Mouse (Mus musculus): ENCODE measurements at regions not wholly inside any gene's neighbourhood (a gene's known extent, or its start where the extent isn't known, plus 50 kb on each side); places are given as distances from the start of the nearest gene placed in this dataset.

DNA sequence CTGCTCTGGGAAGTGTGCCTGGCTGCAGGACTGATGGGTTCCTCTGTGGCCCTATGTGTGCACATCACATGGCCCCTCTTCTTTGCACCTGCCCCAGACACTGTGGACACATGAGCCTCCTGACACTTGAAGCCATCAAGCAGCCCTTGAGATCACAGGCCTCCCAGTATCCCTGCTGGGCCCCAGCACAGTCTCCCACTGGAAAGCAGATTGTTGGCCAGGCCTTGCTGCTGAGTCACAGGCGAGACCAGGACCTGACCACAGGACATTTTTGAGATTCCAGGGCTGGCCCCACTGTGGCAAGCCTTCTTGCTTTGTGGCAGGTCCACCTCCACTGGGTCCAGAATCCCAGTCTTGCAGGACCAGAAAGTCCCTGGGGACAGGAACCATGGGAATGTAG lies 105.5 kb upstream of the Ccnd1 start:
- DNase-seq (ENCODE audit: low spot score in 2 of 2): no peak

DNA sequence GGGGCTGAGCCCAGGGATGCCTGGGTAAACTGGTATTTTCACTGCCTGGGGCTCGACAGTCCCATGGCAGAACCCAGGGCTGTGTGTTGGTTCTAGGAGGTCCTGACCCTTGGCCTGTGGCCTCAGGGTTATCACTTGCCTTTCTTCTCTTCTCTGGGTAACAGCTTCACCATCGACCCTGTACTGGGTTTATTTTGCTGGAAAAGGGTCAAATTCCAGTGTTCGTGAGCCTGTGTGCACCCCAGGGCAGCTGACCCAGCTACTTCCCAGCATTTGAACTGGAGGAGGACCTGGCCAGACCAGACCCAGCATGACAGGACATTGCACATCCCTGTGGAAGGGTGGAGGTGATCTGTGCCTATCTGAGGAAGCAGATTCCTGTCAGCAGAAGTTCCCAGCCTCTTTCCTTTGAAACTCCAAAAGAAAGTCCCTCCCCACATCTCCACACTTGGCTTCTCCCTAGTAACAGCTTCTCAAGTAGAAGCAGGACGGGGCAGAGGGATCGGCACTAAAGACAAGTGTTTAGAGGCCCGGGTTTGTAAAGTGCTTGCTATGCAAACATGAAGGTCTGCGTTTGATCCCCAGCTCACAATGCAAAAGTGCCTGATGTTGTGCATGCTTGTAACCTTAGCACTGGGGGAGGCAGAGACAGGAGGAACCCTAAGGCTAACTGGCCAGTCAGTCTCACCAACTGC lies 103.9 kb upstream of the Ccnd1 start:
- DNase-seq (ENCODE audit: low spot score in 2 of 2): no peak

DNA sequence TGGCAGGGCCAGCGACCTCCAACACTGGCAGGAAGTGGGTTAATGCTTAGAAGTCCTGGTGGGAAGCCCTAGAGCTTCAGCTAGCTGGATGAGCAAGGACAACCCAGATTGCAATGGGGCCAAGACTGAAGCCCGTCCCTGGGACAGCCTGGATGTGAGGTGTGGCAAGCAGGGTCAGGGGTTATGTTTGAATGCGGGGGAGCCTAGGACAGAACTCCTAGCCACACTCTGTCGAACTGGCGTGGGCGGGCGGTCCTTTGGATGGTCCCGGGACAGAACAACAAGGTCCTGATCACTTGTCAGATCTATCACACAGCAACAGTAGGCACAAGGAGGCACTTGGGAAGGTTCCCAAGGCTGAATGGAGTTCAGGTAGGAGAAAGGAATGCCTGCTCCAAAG lies 101.1 kb upstream of the Ccnd1 start:
- no peak for DNase-seq (ENCODE audit: low spot score in 2 of 2)

DNA sequence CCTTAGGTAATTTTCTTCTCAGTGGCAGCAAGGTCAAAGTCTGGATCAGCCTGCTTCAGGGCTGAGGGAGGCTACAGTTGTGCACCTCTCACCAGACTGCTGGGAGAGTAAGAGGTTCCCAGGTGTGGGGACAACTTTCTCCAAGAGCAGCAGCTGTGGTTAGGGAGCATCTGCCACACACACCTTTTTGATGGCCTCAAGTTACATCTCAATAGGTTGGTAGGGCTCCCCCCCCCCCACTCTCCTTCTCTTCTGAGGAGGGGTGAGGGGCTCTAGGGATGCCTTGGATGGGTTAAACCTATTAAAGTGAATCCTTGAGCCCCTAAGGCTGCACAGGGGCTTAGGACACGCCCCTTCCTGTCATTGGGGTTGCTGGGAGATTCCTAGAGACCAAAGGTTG lies 94.7 kb upstream of the Ccnd1 start:
- DNase-seq (ENCODE audit: low spot score in 2 of 2): no peak

DNA sequence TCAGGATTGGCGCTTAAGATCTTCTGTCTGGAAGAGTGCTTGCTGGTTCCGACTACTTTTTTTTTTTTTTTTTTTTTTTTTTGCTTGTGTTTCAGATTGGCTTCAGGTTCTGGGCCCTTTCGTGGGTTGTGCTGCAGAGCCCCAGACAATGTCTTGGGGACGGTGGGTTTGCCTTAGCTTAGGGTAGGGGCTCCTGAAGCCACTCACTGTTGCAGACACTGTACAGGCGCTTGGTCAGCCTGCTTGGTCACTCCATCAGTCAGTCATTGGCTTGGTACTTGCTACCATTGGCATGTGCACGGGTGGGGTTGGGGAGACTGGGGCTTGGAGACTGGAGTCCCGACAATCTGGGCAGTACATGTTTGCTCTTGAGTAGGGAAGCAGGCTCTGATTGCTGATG lies 91.5 kb upstream of the Ccnd1 start:
- DNase-seq (ENCODE audit: low spot score in 2 of 2): peak; percentile 28 to 29

DNA sequence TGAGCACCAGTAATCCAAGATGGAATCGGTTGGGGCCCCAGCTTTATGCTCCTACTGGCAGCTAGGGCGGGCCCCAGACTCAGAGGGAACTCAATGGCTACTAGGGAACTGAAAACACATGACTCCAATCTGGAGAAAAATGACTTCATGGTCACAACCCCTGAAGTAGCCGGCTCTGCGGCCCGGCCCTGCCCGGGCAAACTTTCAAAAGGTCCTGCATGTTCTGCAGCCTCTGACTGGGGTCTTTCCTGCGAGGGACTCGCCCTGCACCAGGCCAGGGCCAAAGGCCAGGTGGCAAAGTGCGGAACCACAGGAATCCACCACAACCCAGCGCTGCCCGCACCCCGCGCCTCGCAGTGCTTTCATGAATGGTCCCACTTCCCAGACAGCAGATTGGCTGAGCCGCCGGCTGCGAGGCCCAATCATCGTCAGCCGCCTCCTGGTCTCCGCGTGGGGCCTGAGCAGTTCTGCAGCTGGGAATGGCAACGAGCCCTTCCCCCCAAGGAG lies 91.0 kb upstream of the Ccnd1 start:
- DNase-seq (ENCODE audit: low spot score in 2 of 2): peak; percentile 93 to 94

DNA sequence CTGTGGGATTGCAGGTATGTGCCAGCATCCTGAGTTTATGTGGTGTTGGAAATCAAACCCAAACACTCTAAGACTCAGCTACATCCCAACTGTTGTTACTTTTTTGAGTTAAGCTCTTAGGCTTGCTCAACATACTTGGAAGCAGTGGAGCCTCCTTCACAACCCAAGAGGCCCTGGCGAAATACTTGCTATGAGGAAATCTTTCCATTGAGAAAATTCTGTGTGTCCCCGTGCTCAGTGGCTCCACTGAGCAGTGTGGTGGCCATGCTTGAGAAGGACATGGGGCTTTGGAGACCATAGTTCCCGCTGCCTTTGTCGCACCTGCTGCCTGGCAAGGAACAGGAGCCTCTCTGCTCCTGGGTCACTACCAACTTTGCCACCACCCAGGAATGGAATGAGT lies 89.9 kb upstream of the Ccnd1 start:
- DNase-seq (ENCODE audit: low spot score in 2 of 2): no peak

DNA sequence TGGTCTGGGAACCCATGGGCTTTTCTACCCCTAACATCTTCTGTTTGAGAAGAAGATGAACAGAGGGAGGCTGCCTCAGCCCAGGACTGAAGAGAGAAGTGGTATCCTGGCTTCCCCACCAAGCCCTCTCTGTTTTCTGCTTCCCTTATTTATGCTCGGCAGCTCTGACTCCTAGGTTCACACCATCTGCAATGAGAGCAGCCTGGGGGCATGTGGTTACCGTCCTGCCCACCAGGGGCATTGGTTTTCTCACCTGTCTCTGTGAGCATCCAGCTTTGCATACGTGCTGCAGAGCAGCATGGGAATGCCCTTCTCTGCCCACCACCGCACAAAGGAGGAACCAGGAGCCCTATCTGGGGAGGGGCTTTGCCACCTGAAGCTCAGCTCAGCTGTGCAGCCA lies 89.4 kb upstream of the Ccnd1 start:
- DNase-seq (ENCODE audit: low spot score in 2 of 2): no peak

DNA sequence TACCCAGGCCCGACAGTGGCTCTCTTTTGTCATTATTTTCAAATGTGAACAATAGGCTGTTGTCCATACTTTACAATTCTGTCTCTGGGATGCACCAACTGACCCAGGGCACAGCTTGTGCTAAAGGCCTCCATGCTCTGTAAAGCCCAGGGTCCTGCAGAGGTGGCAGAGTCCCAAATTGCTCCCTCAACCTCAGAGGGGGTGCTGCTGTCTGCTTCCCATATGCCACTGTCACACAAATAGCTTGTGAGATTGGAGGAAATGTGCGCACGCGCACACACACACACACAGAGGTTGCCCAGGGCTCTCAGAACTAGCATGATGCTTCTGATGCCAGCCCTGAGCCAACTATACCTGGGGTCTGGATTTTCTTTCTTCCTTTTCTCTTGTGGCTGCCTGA lies 87.3 kb upstream of the Ccnd1 start:
- DNase-seq (ENCODE audit: low spot score in 2 of 2): no peak

DNA sequence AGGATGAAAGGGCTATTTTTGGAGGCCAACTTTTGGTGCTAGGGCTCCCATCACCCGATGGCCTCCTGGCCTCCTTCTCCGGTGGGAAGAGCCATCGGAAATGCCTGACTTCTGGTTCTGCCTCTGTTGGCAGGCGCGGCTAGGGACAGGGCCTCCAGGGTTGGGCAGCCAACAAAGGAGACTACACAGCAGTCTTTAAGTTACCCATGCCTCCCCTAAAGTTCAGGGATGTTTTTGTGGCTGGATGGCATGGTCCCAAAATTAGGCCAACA lies 86.2 kb upstream of the Ccnd1 start:
- DNase-seq (ENCODE audit: low spot score in 2 of 2): no peak

DNA sequence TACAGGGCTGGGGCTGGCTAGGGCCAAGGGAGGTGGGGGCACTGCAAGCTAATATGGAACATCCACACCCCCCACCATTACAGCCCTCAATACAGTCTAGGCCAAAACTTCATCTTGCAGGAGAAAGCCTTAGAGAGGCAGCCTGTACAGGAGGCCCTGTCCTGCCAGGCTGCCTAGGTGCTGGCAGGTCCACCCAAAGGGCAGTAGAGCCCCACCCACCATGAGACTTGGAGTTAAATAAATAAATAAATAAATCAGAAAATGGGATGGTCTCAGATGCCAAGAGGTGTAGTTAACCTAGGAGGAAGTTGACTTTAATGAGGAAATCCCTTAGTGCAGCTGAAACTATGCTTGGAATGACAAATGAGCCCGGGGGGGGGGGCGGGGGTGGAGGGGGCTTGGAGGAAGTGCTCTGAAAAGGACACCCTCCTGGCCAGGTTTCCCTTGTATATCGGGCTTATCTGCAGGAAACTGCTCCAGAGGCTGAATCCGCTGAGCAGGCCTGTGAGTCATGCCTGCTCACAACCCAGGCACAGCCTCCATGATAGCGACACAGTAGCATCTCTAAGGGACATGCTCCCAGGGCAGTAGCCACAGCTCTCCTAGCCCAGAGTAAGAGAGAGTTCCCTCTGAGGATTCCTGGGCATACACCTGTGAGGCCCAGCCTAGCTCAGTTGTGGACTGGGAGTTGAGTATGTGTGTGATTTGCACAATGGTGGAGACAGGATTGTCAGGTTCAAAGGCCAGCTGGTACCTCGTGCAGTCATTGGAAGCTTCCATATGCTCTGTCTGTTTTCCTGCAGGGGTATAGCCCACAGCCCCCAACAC lies 85.7 kb upstream of the Ccnd1 start:
- DNase-seq (ENCODE audit: low spot score in 2 of 2): no peak

DNA sequence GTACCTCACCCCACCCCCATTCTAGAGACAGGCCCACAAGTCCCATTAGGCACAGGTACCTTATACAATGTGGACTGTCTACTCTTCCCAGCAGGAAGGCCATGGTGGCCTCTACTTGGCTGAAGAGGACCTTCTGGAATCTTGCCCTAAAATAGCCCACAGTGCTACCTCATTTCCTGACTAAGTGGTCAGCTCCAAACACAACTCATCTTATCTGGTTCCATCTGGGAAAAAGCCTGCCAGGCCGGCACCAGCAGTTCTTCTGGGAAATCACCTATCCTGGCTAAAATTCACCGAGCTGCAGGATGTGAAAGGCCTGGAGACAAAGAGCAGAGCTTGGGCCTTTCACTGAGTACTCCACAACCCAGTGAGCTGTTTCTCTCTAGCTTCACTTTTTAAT lies 84.9 kb upstream of the Ccnd1 start:
- no peak for DNase-seq (ENCODE audit: low spot score in 2 of 2)

DNA sequence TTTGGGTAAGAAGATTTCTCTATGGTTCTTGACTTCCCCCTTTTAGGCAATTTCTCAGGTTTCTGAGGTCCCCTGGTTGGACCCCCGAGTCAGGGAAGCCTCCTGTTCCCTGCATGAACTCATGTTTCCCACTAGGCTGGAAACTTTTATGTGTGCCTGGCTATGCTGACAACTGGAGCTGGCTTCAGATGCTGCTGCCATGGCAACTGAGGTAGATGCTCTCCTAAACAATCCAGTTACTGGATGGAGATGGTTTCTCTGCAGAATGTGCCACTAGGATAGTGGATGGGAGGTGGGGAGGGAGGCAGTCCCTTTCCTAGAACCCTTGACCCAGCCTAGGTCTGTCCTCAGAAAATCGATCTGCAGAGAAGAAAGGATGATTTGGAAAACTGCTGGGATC lies 79.4 kb upstream of the Ccnd1 start:
- peak; percentile 67 to 78 for DNase-seq (ENCODE audit: low spot score in 2 of 2)

DNA sequence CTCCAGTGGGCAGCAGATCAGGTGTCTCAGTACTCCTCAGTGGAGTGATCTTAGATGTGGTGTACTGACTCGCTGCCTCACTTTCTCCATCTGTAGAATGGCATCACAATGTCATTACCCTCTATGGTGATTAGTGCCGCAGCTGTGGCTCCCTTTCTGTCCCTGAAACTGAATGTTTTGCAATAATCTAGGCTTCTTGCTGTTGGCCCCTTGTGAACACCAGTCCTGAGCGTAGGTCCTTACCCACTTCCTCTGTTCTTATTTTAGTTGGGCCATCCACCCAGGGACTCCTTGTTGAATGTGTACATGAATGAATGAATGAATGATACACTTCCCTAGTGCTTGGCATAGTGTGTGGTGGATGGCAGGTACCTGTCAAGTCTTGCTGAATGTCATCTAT lies 78.4 kb upstream of the Ccnd1 start:
- no peak for DNase-seq (ENCODE audit: low spot score in 2 of 2)

DNA sequence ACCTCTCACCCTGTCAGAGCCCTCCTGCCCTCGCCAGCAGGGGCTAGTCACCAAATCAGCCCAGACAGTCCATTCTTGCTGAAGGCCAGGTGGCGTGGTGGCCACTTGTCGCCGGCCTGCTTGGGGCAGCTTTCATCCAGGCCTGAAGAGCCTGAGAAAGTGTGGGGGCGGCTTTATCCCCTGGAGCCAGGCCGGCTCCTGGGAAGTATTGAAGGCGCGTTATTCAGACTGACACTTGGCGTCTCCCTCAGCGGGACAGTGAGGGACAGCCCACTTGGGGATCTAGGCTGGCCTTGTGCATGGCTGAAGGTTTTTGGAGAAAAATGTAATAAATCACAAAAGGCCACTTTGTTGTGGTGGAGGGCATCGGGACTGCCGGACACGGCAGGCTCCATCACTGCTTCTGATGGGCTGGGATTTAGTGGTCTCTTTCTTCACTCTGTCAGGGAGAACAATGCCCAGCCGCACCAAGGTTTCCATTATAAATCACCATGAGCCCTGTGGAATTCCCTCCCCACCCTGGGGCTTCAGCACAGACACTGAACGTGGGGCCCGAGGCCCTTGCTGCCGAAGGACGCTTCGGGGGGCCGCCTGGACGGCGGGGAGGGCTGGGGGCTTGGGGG lies 75.8 kb upstream of the Ccnd1 start:
- no peak for DNase-seq (ENCODE audit: low spot score in 2 of 2)

DNA sequence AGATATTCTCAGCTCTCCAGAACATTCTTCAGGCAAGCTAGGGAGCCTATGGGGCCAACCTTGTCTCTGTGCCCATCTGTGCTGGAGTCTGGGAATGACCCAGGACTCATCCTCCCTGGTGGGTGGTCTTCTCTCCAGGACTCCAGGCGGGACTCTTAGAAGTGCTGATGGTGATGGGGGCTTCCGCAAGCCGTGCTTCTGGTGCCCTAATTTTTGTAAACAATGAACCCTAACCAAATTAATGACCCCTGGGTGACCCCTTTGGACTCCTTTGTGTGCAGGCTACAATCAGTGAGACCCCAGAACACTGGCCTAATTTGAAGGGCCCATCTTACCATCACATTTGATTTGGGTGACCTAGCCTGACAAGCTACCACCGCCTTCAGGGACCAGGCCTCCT lies 71.0 kb upstream of the Ccnd1 start:
- DNase-seq (ENCODE audit: low spot score in 2 of 2): no peak

DNA sequence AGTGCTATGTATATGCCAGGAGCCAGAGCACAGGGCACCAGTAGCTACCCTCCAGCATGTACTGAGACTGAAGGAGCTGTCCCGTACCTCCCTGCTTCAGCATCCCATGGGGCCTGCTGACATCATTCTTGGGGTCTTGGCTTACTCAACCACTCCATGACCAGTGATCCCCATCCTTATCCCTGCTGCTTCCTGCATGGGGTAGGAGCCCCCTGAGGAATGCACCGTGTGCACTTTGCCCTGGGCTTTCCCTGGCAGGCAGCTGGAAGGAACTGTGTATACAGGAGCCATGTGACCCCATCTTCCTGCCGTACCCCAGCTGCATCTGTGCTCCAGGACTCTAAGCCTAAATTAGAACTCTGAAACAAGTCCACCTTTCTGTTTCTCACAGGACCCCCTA lies 70.3 kb upstream of the Ccnd1 start:
- DNase-seq (ENCODE audit: low spot score in 2 of 2): no peak

DNA sequence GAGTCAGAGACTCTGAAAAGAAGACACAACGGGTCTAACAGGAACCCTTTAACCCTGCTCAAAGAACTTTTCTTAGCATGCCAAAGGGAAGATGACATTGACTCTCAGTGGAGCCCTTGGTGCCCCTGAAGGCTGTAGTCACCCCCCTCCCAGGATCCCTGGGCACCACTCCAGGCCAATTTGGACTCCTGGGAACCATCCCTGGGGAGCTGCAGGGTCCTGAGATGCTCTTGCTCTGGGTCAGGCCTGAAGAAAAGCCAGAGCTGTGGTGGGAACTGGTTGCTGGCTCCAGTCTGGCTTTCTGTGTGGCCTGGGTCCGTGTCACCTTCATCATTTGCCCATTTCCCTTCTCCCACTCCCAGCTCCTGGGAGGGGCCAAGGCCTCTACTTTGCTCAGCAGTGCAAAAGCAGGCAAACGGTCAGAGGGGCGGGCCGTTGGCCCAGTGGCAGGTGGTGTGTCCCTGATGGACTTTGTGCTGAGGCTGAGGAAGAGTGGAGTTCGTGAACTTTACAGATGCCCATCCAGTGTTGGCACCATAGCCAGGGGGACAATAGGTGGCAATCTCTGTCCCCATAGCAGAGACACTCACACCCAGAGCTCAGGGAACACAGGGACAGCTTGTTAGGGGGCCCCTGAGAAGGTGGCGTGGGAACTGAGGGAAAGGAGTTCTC lies 69.1 kb upstream of the Ccnd1 start:
- DNase-seq (ENCODE audit: low spot score in 2 of 2): no peak

DNA sequence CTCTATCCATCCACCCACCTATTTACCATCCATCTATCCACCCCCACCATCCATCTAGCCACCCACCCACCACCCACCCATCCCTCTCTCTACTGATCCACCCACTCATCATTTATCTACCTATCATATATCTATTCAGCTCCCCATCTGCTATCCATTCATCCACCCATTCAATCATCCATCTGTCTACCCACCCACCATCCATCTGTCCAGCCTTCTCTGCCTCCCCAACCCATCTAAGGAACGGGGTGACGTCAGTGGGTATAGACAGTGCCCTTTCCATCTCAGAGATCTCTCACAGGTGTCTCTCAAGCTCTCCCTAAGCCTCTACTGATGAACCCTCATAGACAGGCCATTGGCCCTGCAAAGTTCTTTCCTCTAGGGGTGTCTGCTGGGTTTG lies 67.5 kb upstream of the Ccnd1 start:
- no peak for DNase-seq (ENCODE audit: low spot score in 2 of 2)

DNA sequence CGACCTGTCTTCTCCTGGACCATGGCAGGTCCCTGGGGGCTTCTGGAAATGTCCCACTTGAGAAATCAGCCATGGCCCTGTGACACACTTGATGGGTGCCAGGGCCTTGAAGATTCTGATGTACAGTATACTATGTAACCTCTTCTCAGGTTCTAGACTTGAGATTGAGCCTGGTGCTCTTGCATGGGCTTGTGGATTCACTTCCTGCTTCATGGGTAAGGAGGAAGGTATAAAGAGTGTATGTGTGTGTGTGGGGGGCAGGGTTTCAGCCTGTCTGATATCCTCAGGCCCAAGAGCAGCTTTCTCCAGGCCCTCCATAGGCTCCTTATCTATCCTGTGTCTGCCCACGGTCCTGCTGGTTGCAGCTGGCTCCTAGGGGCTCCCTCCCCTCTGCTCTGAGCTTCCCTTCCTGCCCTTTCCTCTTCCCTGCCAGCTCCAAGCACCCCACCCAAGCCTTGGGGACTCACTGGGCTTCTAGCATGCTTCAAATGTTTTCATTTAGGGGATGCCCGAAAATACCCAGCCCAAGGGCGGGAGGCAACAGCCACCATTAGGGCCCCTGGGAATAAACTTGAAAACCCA lies 61.9 kb upstream of the Ccnd1 start:
- DNase-seq (ENCODE audit: low spot score in 2 of 2): no peak

DNA sequence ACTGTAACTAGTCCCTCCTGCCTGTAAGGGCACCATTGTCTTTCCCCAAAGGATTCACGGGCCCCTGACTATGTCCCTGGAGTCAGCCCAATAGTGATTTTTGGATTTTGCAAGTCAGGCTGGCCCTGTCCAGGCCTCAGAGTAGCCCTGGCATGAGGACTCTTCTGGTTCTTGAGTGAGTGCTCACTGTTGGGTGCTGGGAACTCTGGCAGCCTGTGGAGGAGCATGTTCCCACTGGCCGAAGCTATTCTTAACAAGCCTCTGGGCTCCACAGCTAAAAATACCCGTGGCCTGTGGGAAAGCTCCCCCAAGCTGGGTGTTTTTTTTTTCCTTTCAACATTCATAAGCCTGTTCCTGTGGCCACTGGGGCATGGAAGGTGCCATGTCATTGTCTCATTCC lies 60.0 kb upstream of the Ccnd1 start:
- DNase-seq (ENCODE audit: low spot score in 2 of 2): no peak

DNA sequence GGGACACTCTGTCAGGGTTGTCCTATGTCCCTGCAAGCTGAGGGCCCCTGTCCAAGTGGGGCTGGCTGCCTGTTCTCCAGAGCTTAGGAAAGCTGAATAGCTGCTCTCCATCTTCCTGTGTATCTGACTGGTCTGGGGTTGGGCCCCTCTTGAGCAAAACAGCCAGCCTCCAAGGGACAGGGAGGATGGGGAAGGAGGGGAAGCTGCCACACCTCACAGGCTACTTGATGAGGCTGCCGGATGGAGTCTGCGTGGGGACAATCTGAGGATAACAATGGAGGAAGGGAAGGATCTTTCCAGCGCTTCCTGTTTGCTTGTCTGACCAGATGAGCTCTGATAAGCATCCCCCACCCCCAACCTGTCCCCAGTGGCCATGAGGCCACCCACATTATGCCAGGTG lies 57.1 kb upstream of the Ccnd1 start:
- DNase-seq (ENCODE audit: low spot score in 2 of 2): no peak

Data from right cerebral cortex, postnatal 10 days (tissue).